Mouse (Mus musculus): ENCODE data around the gene Pqlc3.

DNA sequence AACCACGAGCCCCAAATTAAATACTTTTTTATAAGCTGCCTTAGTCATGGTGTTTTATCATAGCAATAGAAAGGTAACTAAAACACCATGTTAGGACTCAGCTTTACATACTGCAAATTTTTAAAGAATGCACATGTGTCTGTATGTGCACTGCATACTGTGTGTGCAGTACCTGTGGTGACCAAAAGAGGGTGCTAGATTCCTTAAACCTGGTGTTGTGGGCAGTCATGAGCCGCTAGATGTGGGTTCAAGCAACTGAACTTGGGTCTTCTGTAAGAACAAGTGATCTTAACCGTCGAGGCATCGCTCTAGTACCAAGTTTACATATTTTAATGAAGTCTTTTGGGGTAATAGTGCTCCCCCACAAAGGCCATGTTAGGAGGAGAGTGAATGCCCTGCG, 9.3 kb upstream of the Pqlc3 start:
- TF ChIP-seq EP300 (IDR thresholded peaks at IDR 0.05; ENCODE audit: insufficient read depth, low read depth, low read length) (no peak), POLR2A (IDR thresholded peaks at IDR 0.05; ENCODE audit: insufficient read depth, low read length) (no peak)
